Mouse (Mus musculus) midbrain, embryonic 11.5 days (tissue): ENCODE data around the gene Zc3hav1l. TPM values are rescaled to one million over a fixed set of nuclear protein-coding genes. Genes with fewer than 3 reads are reported as not detected.

Experiments used
- ATAC-seq: fragments of 200-750 bp; cut with Nextera tagmentation; 2 replicates; pipeline ENCODE4 v1.8.0; 2017; ENCODE audit warnings: moderate TSS enrichment, moderate library complexity; ENCODE audit not compliant: low FRiP score
- DNase-seq: peaks from one replicate; pipeline ENCODE4 v3.0.0; 2015; ENCODE audit warnings: low spot score; ENCODE audit errors: missing footprints
- H3K27ac ChIP-seq: fragments of 300-500 bp; sonication (generic); 2 replicates; pipeline ENCODE4 v1.5.1; 2014; ENCODE audit warnings: low read depth, low read length
- H3K27me3 ChIP-seq: fragments of 300-500 bp; sonication (generic); 2 replicates; pipeline ENCODE4 v1.6.1; 2014; ENCODE audit warnings: mild to moderate bottlenecking, low read length, moderate library complexity, mixed read lengths; ENCODE audit not compliant: control insufficient read depth, insufficient read depth
- H3K36me3 ChIP-seq: fragments of 300-500 bp; sonication (generic); 2 replicates; pipeline ENCODE4 v1.6.1; 2014; ENCODE audit warnings: mild to moderate bottlenecking, low read length, moderate library complexity, mixed read lengths; ENCODE audit not compliant: control insufficient read depth, insufficient read depth
- H3K4me1 ChIP-seq: fragments of 300-500 bp; sonication (generic); 2 replicates; pipeline ENCODE4 v1.6.1; 2014; ENCODE audit warnings: low read length; ENCODE audit not compliant: control insufficient read depth, insufficient read depth
- H3K4me2 ChIP-seq: fragments of 300-500 bp; sonication (generic); 2 replicates; pipeline ENCODE4 v1.6.1; 2014; ENCODE audit warnings: mild to moderate bottlenecking, moderate library complexity
- H3K4me3 ChIP-seq: fragments of 300-500 bp; sonication (generic); 2 replicates; pipeline ENCODE4 v1.5.1; 2014; ENCODE audit warnings: low read depth, low read length
- H3K9ac ChIP-seq: fragments of 300-500 bp; sonication (generic); 2 replicates; pipeline ENCODE4 v1.6.1; 2014; ENCODE audit warnings: low read length
- H3K9me3 ChIP-seq: fragments of 300-500 bp; sonication (generic); 2 replicates; pipeline ENCODE4 v1.6.1; 2016; ENCODE audit warnings: low read length; ENCODE audit not compliant: control insufficient read depth
- WGBS: fragments of 180-500 bp; shearing (Covaris S2); extraction: QIAGEN DNeasy Blood & Tissue Kit; methylation state at CpG from one replicate; pipeline ENCODE4 v1.1.7; 2014; 5-methylcytosine and 5-hydroxymethylcytosine counted together
- polyA plus RNA-seq: library from polyadenylated mRNA; unstranded; fragments of >200 nt; fragmentation: Nextera tagmentation; extraction: Ambion mirVana; gene quantifications from 2 replicates; pipeline ENCODE4 v1.2.1, GENCODE M21; 2014

Gene Zc3hav1l
- polyA plus RNA-seq, 1 experiment from 2014 or later = 12.1 TPM

DNA sequence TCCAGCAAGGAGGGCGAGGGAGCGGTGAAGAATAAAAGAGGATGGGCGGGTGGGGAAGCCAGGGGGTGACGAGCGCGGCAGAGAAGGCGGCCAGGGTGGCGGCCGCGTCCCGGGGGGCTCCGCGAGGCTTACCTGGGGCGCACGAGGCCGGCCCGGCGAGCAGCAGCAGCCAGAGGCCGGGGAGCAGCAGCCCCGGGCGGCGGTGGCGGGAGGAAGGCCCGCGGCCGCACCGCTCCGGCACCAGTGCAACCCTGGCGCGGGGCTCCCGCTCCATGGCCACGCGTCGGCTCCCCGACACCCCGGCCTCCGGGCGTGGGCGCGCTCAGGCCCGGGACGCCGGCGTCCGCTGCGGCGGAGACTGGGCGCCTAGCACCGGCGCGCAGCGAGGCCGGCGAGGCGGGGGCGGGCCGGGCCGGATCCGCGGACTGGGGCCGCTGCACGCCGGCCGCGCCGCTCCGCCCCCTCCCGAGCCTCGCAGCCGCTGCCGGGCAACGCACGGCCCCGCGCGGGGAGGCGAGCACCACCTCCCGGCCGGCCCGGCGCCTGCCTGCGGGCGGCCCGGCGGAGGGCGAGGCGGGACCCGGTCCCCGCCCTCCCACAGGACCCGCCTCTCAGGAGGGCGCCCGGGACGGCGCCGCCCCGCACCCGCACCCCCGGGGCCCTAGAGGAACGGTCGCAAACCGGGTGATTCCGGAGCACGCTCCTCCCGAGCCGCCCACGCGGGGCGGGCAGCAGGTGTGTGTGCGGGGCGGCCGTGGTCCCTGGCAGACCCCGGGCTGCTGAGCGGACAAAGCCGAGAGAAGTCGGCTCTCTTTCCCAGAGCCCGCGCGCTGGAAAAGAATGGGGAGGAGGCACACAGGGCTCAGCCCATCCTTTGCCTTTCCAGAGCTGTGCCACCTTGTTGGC lies 45.1 kb downstream of the Zc3hav1l start, which contains the start of gene D630045J12Rik:
D630045J12Rik (minus strand) TSS at position 274 of the 906 bp plus-strand sequence.
- Histone ChIP-seq H3K4me1 (peaks cover 18% of the 10 kb centered on the region), H3K9ac (peak within 1 kb of the TSS; percentile 98), H3K27ac (peak within 1 kb of the TSS; percentile 71), H3K36me3 (no peaks in the 10 kb centered on the region), H3K4me2 (peak within 1 kb of the TSS; percentile 73), H3K9me3 (no peaks in the 10 kb centered on the region), H3K27me3 (no peaks in the 10 kb centered on the region), H3K4me3 (peak within 1 kb of the TSS; percentile 88)
- under 1% methylated on average over 81 of the region's 118 CpGs for WGBS
- ATAC-seq (peak; percentile 96), DNase-seq (peak; percentile 97)

DNA sequence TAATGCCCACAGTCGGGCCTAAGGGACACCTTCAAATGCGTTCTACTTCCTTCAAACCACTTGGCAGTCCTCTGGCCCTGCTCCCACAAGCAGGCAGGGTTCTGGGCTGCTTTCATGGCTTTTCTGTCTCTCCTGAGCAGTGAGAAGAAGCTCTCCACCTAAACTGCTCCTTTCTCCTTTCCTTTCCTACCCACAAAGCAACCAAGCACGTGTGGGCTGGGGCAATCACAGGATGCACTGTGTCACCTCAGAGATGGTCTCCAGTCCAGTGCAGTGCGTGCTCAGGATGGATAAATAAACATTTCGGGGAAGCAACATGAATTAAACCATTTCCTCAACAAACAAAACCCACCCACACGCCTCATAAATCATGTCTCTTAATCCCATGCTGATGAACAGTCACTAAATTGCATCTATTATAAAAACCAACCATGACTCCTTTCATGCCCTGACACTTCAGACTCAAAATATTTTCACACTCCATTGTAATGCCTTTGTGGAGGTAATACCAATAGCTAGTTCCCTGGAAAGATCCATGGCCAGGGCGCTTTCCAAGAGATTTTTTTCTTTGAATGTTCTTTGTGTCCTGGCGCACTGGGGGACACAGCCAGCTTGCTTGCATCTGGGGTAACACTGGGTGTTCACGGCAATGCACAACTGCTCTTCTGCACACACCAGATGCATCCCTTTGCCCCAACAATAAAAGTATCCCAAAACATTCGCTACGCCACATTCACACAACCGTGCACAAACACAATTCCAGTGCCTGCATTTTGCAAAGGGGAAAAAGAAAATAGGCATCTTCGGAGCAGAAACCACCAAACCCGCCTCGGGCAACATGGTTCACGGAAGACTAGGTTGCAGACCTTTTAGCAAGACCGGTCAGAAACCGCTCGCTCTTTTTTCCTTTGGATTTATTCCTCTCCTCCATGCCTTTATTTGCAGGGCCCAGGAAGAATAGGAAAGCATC lies 46.0 kb downstream of the Zc3hav1l start:
- Histone ChIP-seq H3K27me3 (no peaks in the 10 kb centered on the region), H3K9ac (peak overlapping the region; percentile 98), H3K27ac (peak overlapping the region; percentile 71), H3K9me3 (no peaks in the 10 kb centered on the region), H3K36me3 (no peaks in the 10 kb centered on the region), H3K4me2 (peak overlapping the region; percentile 73), H3K4me1 (peaks cover 18% of the 10 kb centered on the region), H3K4me3 (peak overlapping the region; percentile 88)
- peak; percentile 98 for DNase-seq
- no peak for ATAC-seq
- WGBS = 12% methylated on average over 19 of the region's 19 CpGs

DNA sequence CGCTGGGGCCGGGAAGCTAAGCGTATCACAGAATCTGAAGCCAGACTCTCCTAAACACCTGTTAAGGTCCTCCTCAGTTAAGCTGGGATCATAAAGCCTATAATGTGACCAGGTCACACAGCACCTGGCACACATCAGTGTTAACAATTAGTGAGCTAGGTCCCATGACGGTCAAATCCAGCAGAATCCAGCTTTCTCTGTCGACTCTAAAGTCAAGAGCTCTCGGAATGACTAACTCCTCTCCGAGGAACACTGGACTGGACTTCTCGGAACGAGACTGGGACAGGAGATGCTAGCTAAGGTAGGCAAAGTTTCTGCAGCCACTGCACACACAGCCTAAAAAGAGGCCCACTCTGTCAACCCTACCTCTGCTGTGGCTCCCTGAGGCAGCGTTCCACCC lies 46.9 kb downstream of the Zc3hav1l start:
- Histone ChIP-seq H3K27ac (no peak overlapping the region), H3K4me1 (peaks cover 18% of the 10 kb centered on the region), H3K9ac (peak overlapping the region; percentile 98; the same call in 1 of the 2 replicates), H3K36me3 (no peaks in the 10 kb centered on the region), H3K4me3 (peak overlapping the region; percentile 88), H3K9me3 (no peaks in the 10 kb centered on the region), H3K4me2 (peak overlapping the region; percentile 73), H3K27me3 (no peaks in the 10 kb centered on the region)
- ATAC-seq (no peak), DNase-seq (no peak)
- WGBS = 71% methylated on average over 10 of the region's 10 CpGs

DNA sequence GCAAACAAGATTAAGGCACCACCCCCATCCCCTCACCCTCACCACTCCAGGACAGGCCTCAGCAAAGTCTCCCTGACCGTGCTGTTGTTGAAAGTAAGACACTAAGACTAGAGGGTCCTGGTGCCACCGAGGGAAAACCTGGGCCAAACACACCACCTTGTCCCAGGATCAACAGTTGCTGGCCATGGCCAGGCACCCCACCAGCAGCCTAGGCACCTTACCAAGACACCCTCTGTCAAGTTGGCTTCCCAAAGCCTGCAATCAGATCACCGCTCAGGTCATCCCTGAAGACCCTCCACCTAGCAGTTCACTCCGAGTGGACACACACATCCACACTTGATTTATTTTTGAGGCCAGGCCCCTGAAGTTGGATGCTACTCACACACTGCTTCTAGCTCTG lies 47.6 kb downstream of the Zc3hav1l start:
- no peak for ATAC-seq
- H3K27me3 ChIP-seq = no peaks in the 10 kb centered on the region
- no peak overlapping the region for H3K27ac ChIP-seq
- H3K4me3 ChIP-seq = no peak overlapping the region
- peaks cover 18% of the 10 kb centered on the region for H3K4me1 ChIP-seq
- no peak overlapping the region for H3K9ac ChIP-seq
- no peaks in the 10 kb centered on the region for H3K9me3 ChIP-seq
- H3K36me3 ChIP-seq = no peaks in the 10 kb centered on the region
- no peak for DNase-seq
- 47% methylated on average over 4 of the region's 4 CpGs for whole genome bisulfite sequencing
- H3K4me2 ChIP-seq = 0 out of 2 replicates have a peak overlapping the region, but pooled peaks have one; percentile 16

DNA sequence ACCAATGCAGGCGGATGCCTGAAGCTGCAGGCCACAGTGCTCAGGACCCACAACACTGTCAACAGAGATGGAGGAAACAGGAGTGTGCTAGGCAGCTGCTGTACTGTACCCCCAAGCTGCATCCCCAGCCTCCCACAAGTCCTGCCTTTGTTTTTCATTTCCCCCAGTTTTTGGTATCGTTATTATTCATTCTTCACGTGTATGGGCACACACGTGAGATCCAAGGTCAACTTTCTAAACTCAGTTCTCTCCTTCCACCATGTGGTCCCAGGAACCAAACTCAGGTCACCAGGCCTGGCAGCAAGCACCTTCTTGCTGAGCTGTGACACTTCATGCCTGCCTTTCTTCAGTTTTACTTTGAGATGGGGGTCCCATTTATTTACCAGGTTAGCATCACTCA lies 51.7 kb downstream of the Zc3hav1l start:
- Histone ChIP-seq H3K27me3 (no peaks in the 10 kb centered on the region), H3K9me3 (no peaks in the 10 kb centered on the region), H3K27ac (no peak overlapping the region), H3K4me2 (no peak overlapping the region), H3K9ac (no peak overlapping the region), H3K4me1 (peaks cover 13% of the 10 kb centered on the region), H3K36me3 (no peaks in the 10 kb centered on the region), H3K4me3 (no peak overlapping the region)
- WGBS = 90% methylated on average over 4 of the region's 4 CpGs
- no peak for ATAC-seq
- no peak for DNase-seq

DNA sequence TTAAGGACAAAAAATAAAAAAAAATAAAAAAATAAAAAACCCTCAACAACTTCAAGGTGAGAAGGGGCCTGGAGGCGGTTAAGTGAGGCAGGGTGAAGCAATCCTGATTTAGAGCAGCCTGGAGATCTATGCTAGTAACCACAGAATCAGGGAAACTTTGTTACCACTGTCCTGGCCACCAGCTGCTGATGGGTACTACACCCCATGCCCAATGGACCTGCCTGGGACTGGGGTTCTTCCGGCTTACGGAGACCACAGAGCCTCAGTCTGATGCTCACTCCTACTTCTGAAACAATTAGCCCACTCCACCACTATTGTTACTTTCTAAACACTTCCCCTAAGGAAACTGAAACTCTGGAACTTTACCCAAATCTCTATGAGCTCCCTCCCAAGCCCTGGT lies 54.3 kb downstream of the Zc3hav1l start:
- H3K9me3 ChIP-seq = no peaks in the 10 kb centered on the region
- DNase-seq (no peak), ATAC-seq (no peak)
- no peaks in the 10 kb centered on the region for H3K36me3 ChIP-seq
- H3K4me3 ChIP-seq = no peak overlapping the region
- no peak overlapping the region for H3K9ac ChIP-seq
- H3K27me3 ChIP-seq = no peaks in the 10 kb centered on the region
- H3K4me1 ChIP-seq = peaks cover 2% of the 10 kb centered on the region; the same call in 1 of the 2 replicates
- no peak overlapping the region for H3K27ac ChIP-seq
- no peak overlapping the region for H3K4me2 ChIP-seq
- WGBS = 92% methylated on average over 3 of the region's 3 CpGs

DNA sequence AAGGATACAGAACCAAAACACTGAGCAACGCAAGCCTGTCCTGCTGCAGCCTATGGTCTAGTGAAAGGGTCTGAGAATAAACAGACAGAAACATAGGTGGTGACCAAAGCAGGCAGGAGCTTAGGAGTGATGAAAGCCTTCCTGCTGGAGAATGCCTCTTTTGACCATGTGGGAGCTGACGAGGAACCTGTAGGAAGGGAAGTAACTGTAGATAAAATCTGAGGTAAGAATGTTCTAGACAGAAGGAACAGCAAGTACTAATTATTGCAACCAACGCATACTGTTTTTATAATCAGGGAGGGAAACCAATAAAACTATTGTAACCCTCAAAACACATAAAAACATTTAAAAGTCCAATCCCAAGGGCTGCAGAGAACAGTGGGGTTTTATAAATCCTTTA lies 54.9 kb downstream of the Zc3hav1l start:
- Histone ChIP-seq H3K36me3 (no peaks in the 10 kb centered on the region), H3K4me1 (peaks cover 2% of the 10 kb centered on the region; the same call in 1 of the 2 replicates), H3K27me3 (no peaks in the 10 kb centered on the region), H3K27ac (no peak overlapping the region), H3K4me2 (no peak overlapping the region), H3K9ac (no peak overlapping the region), H3K9me3 (no peaks in the 10 kb centered on the region), H3K4me3 (no peak overlapping the region)
- ATAC-seq (no peak), DNase-seq (no peak)
- WGBS = 78% methylated on average over 3 of the region's 3 CpGs

DNA sequence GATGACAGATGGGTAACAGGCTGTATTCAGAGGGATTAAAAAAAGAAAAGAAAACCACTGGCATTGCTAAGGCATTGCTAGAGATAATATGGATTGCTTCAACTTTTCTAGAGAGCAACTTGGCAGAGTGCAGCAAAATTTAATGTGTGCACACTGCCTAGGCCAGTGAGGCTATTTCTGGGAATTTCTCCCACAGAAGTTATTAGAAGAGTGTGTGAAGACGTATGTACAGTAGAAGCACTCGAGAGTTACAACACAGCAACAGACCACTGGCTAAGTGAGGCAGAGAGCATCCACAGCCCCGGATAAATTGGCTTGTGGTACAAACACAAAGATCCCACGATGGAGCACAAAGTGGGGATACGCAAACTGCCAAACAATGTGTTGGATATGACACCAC lies 56.2 kb downstream of the Zc3hav1l start:
- H3K27ac ChIP-seq = no peak overlapping the region
- ATAC-seq (no peak), DNase-seq (no peak)
- WGBS = 84% methylated on average over 5 of the region's 5 CpGs
- no peak overlapping the region for H3K4me3 ChIP-seq
- H3K4me2 ChIP-seq = no peak overlapping the region
- H3K27me3 ChIP-seq = no peaks in the 10 kb centered on the region
- H3K9ac ChIP-seq = no peak overlapping the region
- peaks cover 2% of the 10 kb centered on the region; the same call in 1 of the 2 replicates for H3K4me1 ChIP-seq
- H3K36me3 ChIP-seq = no peaks in the 10 kb centered on the region
- no peaks in the 10 kb centered on the region; the same call in 1 of the 2 replicates for H3K9me3 ChIP-seq
